Mouse (Mus musculus) G1E (cell line): Measurements from ENCODE around the gene 5830473C10Rik. TPM values are rescaled to one million over a fixed set of nuclear protein-coding genes. Genes with fewer than 3 reads are reported as not detected.
"Not testable (repeated sequence)": the region's sequence is repeated elsewhere in the genome, so short reads cannot be mapped to it uniquely, and the experiment has no call there.

Experiments
- ATAC-seq: 2 replicates; pipeline ENCODE4 v1.8.0; 2016; ENCODE audit warnings: mild to moderate bottlenecking; ENCODE audit not compliant: insufficient number of reproducible peaks, poor library complexity, low FRiP score, severe bottlenecking; ENCODE audit errors: extremely low read depth
- DNase-seq: peaks from one replicate; pipeline ENCODE4 v3.0.0; 2012; ENCODE audit warnings: low spot score
- H3K27me3 ChIP-seq: 2 replicates; pipeline ENCODE4 v1.6.1; 2012; ENCODE audit warnings: mild to moderate bottlenecking, low read length, inconsistent platforms; ENCODE audit not compliant: insufficient read depth
- H3K36me3 ChIP-seq: replicated peaks from 2 replicates; pipeline ENCODE3; 2012; ENCODE audit warnings: mild to moderate bottlenecking, inconsistent platforms
- H3K4me1 ChIP-seq: 2 replicates; pipeline ENCODE4 v1.6.1; 2012; ENCODE audit warnings: low read depth, low read length, inconsistent platforms, mixed read lengths; ENCODE audit not compliant: insufficient read depth
- H3K4me3 ChIP-seq: 2 replicates; pipeline ENCODE4 v1.5.1; 2012; ENCODE audit warnings: low read depth, mild to moderate bottlenecking, inconsistent platforms, low read length, moderate library complexity, mixed read lengths
- H3K9me3 ChIP-seq: replicated peaks from 2 replicates; pipeline ENCODE4 v1.6.1; 2012; ENCODE audit warnings: inconsistent platforms
- CTCF ChIP-seq: IDR thresholded peaks from 2 replicates; pipeline ENCODE4 v1.5.1; 2012; ENCODE audit warnings: low read depth, low read length, inconsistent platforms, mixed read lengths
- GATA1 ChIP-seq: IDR thresholded peaks from 2 replicates; pipeline ENCODE4 v1.6.1; 2012; ENCODE audit warnings: borderline replicate concordance, low read length, inconsistent platforms, mixed read lengths
- GATA2 ChIP-seq: IDR thresholded peaks from 2 replicates; pipeline ENCODE4 v1.6.1; 2012; ENCODE audit warnings: low read depth, low read length, inconsistent platforms, borderline replicate concordance
- POLR2AphosphoS5 ChIP-seq: IDR thresholded peaks from 2 replicates; pipeline ENCODE4 v1.6.1; 2012; ENCODE audit warnings: low read depth, low read length, inconsistent platforms; ENCODE audit not compliant: insufficient replicate concordance
- TAL1 ChIP-seq: conservative IDR thresholded peaks from 2 replicates; pipeline ENCODE4 v1.6.1; 2012; ENCODE audit warnings: low read depth, low read length, inconsistent platforms, mixed read lengths
- polyA plus RNA-seq: library from polyadenylated mRNA; stranded (reverse); fragments of >175 nt; gene quantifications from 2 replicates; pipeline ENCODE4 v1.2.3, GENCODE M21; 2012
- total RNA-seq, 2 experiments: library from RNA; stranded (forward) in 1 of 2; stranded (reverse) in 1 of 2; fragments of 200-1000 nt in 1 of 2; fragments of >200 nt in 1 of 2; fragmentation: Nextera tagmentation in 1 of 2; gene quantifications; 2 replicates each; pipeline ENCODE4 v1.2.3; 2014 to 2017

The 5830473C10Rik gene
- total and polyA plus RNA-seq, 3 experiments: not detected

DNA sequence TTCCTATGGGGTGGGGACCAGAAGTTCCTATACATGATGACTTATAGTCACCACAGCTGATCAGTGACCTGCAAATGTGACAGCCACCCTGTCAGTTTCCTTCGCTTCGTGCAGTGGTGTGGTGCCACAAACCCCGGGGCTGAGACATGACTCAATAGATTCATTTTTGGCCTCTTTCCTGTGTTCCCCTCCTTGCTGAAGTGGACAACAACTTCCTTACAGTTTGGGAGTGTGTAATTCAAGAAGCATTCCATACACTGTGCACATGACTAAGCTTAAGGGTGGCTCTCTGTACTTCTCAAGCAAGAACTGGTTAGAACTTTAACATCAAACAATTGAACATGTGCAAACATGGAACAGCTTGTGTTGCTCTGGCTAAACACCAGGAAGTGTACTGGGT lies 50.5 kb downstream of the 5830473C10Rik start:
- Histone ChIP-seq H3K4me1 (no peaks in the 10 kb centered on the region), H3K9me3 (no peaks in the 10 kb centered on the region), H3K4me3 (no peak overlapping the region), H3K36me3 (no peaks in the 10 kb centered on the region), H3K27me3 (no peaks in the 10 kb centered on the region)
- no peak for ATAC-seq
- no peak for TF ChIP-seq POLR2AphosphoS5
- no peak for TF ChIP-seq GATA2
- no peak for TF ChIP-seq CTCF
- no peak for DNase-seq

DNA sequence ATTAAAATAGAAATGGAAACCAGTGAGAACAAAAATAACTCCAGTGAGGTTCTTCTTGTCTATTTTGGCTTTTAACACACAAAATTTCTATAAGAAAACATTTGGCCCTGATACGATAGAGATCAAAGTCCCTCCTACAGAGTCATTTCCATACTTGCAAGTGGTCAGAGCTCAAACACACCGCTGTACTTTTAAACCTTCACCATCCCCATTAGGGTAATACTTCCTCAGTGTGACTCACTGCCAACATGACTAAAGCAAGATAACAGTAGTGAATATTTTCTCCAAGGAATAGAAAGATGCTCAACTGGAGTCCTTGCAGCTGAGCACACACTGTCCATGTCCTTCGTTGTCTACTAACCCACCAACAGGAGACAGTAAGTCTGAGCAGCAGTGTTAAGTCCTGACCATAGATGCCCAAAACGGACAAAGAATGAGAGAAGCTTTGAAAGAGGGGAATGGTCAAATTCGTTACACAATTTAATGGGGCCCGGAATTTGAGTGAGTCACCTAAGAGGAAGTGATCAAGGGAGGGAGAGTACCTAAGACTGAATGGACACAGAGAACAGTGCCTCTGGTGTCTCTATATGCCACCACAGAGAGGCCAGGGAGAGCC lies 51.2 kb downstream of the 5830473C10Rik start:
- ATAC-seq: no peak
- Histone ChIP-seq H3K4me1 (no peaks in the 10 kb centered on the region), H3K9me3 (no peaks in the 10 kb centered on the region), H3K4me3 (no peak overlapping the region), H3K36me3 (no peaks in the 10 kb centered on the region), H3K27me3 (no peaks in the 10 kb centered on the region)
- DNase-seq: no peak
- TF ChIP-seq TAL1 (no peak), GATA1 (no peak), CTCF (no peak), GATA2 (no peak), POLR2AphosphoS5 (no peak)

DNA sequence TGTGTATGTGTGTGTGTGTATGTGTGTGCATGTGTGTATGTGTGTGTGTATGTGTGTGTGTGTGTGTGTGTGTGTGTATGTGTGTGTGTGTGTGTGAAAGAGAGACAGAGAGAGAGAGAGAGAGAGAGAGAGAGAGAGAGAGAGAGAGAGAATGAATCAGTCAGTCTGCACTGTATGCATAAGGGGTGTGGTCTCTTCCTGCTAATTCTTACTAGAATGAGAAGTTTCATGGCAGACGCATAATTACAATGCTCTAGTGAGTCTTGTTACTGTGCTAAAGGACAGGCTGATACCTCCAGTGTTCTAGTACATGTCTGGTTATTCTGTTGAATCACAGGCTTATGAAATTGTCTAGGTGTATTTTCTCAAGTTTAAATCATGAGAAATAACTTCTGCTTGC lies 51.8 kb downstream of the 5830473C10Rik start:
- H3K27me3 ChIP-seq, H3K36me3 ChIP-seq, ATAC-seq, H3K9me3 ChIP-seq, H3K4me3 ChIP-seq, DNase-seq, H3K4me1 ChIP-seq: not testable (repeated sequence)

DNA sequence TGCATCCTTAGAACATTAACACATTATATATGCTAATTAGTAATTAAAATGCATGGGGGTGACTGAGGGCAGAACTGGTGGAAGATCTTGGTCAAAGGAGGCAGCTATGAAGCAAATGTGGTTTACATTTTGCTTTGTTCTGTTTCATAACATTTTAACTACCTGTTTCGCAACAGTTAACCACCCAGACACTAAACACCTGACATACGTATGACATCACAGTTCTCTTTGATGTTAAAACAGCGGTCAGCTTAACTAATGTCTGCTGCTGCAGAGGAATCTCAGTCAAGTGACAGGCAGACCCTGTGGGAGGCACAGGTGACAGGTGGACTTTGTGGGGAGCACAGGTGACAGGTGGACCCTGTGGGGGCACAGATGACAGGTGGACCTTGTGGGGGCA lies 57.0 kb downstream of the 5830473C10Rik start:
- Histone ChIP-seq H3K27me3 (no peaks in the 10 kb centered on the region), H3K9me3 (no peaks in the 10 kb centered on the region), H3K4me3 (no peak overlapping the region), H3K36me3 (no peaks in the 10 kb centered on the region), H3K4me1 (no peaks in the 10 kb centered on the region)
- ATAC-seq (no peak), DNase-seq (no peak)
- no peak for TF ChIP-seq CTCF

DNA sequence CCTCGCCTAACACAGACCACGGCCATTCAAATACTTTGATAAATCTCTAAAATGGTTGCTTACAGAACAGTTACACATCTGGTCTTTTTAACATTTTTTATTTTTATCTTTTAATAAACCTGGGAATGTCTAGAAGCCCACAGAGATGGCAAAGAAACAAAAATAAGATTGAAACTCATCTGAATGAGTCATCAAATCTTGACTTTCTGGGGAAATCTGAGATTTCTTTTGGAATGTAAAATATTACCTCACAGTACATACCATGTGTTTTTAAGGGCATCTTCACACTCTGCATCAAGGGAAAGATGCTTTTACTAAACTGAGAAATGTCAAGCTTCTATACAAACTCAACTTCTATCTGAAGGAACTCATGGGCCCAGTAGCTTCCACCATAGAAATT lies 60.4 kb downstream of the 5830473C10Rik start:
- Histone ChIP-seq H3K36me3 (no peaks in the 10 kb centered on the region), H3K4me1 (no peaks in the 10 kb centered on the region), H3K4me3 (no peak overlapping the region), H3K27me3 (no peaks in the 10 kb centered on the region), H3K9me3 (no peaks in the 10 kb centered on the region)
- ATAC-seq (no peak), DNase-seq (no peak)
- TF ChIP-seq TAL1 (no peak), POLR2AphosphoS5 (no peak), GATA1 (no peak), CTCF (no peak), GATA2 (no peak)

DNA sequence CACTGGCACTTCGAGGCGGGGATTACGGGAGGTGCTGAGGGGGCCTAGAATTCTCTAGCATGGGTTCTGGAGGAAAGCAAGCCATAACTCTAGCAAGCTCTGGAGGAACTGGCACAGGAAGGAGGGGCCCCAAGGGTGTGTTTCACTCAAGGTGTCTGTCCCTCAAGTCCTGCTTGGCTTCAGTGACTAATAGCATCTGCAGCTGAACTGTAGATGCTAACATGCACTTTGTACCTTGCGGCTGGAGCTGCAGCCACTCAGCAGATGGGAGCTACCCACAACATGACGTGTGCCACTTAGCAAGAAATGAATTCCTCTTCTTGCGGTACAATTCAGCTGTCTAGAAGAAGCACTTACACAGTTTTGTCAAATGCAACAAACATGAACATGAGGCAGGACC lies 60.8 kb downstream of the 5830473C10Rik start:
- H3K4me1 ChIP-seq: no peaks in the 10 kb centered on the region
- DNase-seq (no peak), ATAC-seq (no peak)
- no peaks in the 10 kb centered on the region for H3K9me3 ChIP-seq
- no peak for TF ChIP-seq POLR2AphosphoS5
- no peak for TF ChIP-seq TAL1
- TF ChIP-seq CTCF: no peak
- H3K4me3 ChIP-seq: no peak overlapping the region
- no peaks in the 10 kb centered on the region for H3K36me3 ChIP-seq
- H3K27me3 ChIP-seq: no peaks in the 10 kb centered on the region

DNA sequence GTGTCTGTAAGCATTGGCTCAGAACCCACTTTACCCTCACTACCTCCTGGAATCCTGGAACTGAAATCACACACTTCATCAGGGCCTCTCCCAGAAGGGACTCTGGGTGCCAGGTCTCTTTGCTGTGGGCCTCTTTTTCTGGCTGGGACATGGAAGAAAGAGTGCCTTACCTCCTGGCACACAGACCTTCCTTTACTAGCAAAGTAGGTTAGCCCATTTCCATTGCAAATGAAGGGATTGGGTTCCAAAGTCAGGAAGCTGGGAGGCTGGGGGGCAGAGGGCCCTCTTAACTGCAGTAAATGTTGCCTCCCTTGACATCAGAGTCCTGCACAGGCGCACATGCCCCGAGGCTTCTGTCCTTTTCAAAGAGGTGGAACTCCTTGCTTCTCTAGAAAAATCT lies 62.3 kb downstream of the 5830473C10Rik start:
- no peaks in the 10 kb centered on the region for H3K9me3 ChIP-seq
- H3K4me1 ChIP-seq: no peaks in the 10 kb centered on the region
- no peak for DNase-seq
- TF ChIP-seq GATA1 (no peak), CTCF (no peak), POLR2AphosphoS5 (no peak), GATA2 (no peak), TAL1 (no peak)
- no peak for ATAC-seq
- no peaks in the 10 kb centered on the region for H3K27me3 ChIP-seq
- H3K36me3 ChIP-seq: no peaks in the 10 kb centered on the region
- H3K4me3 ChIP-seq: no peak overlapping the region
